Mouse (Mus musculus) embryonic stem cell, embryonic (primary cell): ENCODE results near the gene Tbc1d30.

ENCODE experiments used
- CTCF ChIA-PET, 4 experiments: fragments of 300-600 bp in 2 of 4; fragments of 350-600 bp in 2 of 4; sonication (Branson Sonifier 250); formaldehyde crosslinking; loops; one replicate each; lab custom pipeline; 2022; ENCODE audit warnings: inconsistent platforms in 2 of 4; lab: Charles Lee
- POLR2A ChIA-PET, 4 experiments: fragments of 300-600 bp in 2 of 4; fragments of 350-600 bp in 2 of 4; sonication (Branson Sonifier 250); formaldehyde crosslinking; loops; one replicate each; lab custom pipeline; 2022; ENCODE audit warnings: antibody characterized with exemption in 4 of 4, inconsistent platforms in 1 of 4; lab: Charles Lee

Tbc1d30 gene

GRCm38 (mm10) chr10:121342260-121342659 lies 8.8 kb downstream of the Tbc1d30 start:
- POLR2A ChIA-PET: interaction anchor here in 1 of 4 experiments (1.5 kb wide), 1 partner anchor 9 kb away, joined by 3 read pairs; the partner anchor contains the start of gene Tbc1d30

DNA sequence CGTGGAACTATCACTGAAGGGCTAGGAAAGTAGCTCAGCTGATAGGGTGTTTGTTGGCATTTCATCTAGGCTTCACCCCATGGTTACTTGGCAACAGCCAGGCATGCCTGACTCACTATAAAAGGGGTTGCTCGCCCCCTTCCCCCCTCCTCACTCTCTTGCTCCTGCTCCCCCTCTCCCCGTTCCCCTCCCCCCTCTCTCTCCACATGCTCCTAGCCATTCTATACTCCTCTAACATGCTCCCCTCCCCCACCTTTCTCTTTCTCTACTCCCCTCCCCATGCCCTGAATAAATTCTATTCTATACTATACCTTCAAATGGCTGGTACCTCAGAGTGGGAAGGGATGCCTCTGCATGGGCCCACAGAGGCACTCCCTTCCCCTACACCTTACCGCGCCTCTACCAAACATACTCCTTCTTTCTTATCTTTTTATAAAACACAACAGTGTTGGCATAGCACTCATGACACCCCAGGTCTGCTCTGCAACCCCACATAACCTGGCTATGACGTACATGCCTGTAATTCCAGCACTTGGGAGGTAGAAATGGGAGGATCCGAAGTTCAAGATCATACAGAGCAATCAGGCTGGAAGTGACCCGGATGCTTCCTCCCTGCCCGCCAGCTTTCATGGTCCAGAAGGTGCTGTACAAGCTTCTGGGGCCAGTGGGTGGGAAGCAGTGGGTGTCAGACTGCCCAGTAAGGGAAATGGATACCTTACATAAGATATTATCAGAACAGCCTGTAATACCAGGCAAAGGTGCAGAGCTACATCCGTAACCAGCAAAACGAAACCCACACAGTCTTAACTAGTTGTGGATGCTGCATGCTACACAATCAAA lies 10.1 kb downstream of the Tbc1d30 start:
- ChIA-PET POLR2A (interaction anchor here in 1 of 4 experiments (0.6 to 1.5 kb wide), 3 partner anchors 10 to 288 kb away, joined by 3 read pairs; partner anchors contain the start of gene Tbc1d30), CTCF (interaction anchor here in 2 of 4 experiments (0.6 kb wide), 2 partner anchors 9 to 201 kb away, joined by 3 to 11 read pairs; no protein-coding TSS in a partner anchor)

More at GRCm38 (mm10) chr10:121342260-121342659, 8.8 kb downstream of the Tbc1d30 start:
- CTCF ChIA-PET: interaction anchor here in 1 of 4 experiments (0.5 kb wide), 1 partner anchor 68 kb away, joined by 5 read pairs; no protein-coding TSS in a partner anchor

GRCm38 (mm10) chr10:121336536-121336935 lies 14.5 kb downstream of the Tbc1d30 start:
- ChIA-PET POLR2A (interaction anchor here in 3 of 4 experiments (0.6 to 1.7 kb wide), 9 partner anchors 8 to 192 kb away, joined by 3 to 7 read pairs (median 4); partner anchors contain the start of genes Tbc1d30 (in 2 of the 3) and Gns (in 1 of the 3)), CTCF (interaction anchor here in 1 of 4 experiments (0.6 to 1.3 kb wide), 2 partner anchors 14 to 29 kb away, joined by 3 read pairs; no protein-coding TSS in a partner anchor)

GRCm38 (mm10) chr10:121334576-121334975 lies 16.5 kb downstream of the Tbc1d30 start:
- ChIA-PET POLR2A (interaction anchor here in 1 of 4 experiments (0.7 kb wide), 1 partner anchor 9 kb away, joined by 3 read pairs; no protein-coding TSS in a partner anchor), CTCF (interaction anchor here in 3 of 4 experiments (0.6 to 1.0 kb wide), 4 partner anchors 16 to 139 kb away, joined by 3 to 8 read pairs (median 5); partner anchors contain the start of gene Gns (in 1 of the 3))

DNA sequence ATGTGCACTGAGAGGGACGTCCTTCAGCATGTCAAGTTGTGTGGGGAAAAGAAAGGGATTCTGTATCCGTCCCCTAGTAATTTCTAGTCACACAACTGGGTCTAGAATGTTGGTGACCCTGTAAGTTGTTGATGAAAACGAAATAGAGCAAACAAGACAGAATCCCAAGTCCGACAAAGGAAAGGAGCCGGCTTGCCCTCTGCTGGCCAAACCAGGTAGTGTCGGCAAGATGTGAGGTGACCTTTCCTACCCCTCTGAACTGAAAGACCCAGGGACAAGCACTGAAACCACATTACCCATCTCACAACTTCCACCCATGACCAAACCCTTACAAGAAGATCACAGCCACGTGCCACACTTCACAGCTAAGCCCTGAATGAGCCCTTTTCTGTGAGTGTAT lies 20.1 kb downstream of the Tbc1d30 start:
- CTCF ChIA-PET: interaction anchor here in 3 of 4 experiments (0.5 to 1.7 kb wide), 8 partner anchors 10 to 299 kb away, joined by 3 to 5 read pairs (median 3); no protein-coding TSS in a partner anchor
- POLR2A ChIA-PET: no interaction called here

GRCm38 (mm10) chr10:121329586-121329985 lies 21.5 kb downstream of the Tbc1d30 start:
- ChIA-PET CTCF (interaction anchor here in 3 of 4 experiments (0.5 to 1.7 kb wide), 6 partner anchors 18 to 1158 kb away, joined by 3 to 5 read pairs (median 3); no protein-coding TSS in a partner anchor), POLR2A (no interaction called here)

DNA sequence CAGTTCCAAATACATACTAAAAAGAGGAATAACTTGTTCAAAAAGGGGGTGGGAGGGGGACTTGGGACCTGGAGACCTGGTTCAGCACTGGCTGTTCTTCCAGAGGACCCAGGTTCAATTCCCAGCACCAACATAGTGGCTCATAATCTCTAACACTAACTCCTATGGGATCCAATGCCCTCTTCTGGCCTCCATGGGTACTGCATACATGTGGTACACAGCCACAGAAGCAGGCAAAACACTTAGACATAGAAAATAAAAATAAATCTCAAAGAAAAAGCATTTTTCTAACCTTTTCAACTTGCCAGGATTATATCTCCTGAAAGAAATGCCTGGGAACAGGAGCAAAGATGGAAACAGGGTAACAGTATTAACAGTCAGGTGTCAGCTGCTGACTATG lies 24.9 kb downstream of the Tbc1d30 start:
- CTCF ChIA-PET: interaction anchor here in 1 of 4 experiments (0.6 kb wide), 1 partner anchor 19 kb away, joined by 4 read pairs; no protein-coding TSS in a partner anchor

DNA sequence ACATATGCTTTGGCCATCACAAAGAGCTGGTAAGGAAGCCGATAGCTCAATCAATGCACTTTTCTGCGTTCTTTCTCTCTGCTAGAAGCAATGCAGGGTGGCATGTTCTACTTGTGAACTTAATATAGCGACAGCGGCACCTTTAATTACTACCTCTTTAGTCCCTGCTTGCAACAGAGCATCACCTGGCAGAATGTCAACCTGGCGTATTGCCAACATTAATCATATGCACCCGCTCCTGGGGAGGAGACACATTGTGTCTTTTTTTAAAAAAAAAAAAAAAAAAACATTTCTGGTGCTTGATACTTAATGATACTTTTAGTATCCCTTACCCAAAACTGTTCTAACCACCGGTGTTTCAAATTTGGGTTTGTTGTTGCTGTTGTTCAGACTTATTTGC lies 27.6 kb downstream of the Tbc1d30 start:
- ChIA-PET POLR2A (no interaction called here), CTCF (no interaction called here)

More for the DNA sequence above, 24.9 kb downstream of the Tbc1d30 start:
- POLR2A ChIA-PET: no interaction called here

- ChIA-PET CTCF (no interaction called here), POLR2A (no interaction called here)
These were observed 32.6 kb downstream of the Tbc1d30 start for GRCm38 (mm10) chr10:121318397-121318950.

GRCm38 (mm10) chr10:121316361-121316760 lies 34.7 kb downstream of the Tbc1d30 start:
- POLR2A ChIA-PET: no interaction called here
- CTCF ChIA-PET: interaction anchor here in 2 of 4 experiments (1.0 to 1.1 kb wide), 2 partner anchors 14 to 15 kb away, joined by 3 to 5 read pairs; no protein-coding TSS in a partner anchor

- POLR2A ChIA-PET: no interaction called here
- CTCF ChIA-PET: interaction anchor here in 2 of 4 experiments (1.0 to 1.1 kb wide), 2 partner anchors 15 to 16 kb away, joined by 3 to 5 read pairs; no protein-coding TSS in a partner anchor
These were observed 35.5 kb downstream of the Tbc1d30 start for GRCm38 (mm10) chr10:121315321-121316283.

GRCm38 (mm10) chr10:121314186-121314585 lies 36.9 kb downstream of the Tbc1d30 start:
- ChIA-PET CTCF (interaction anchor here in 1 of 4 experiments (0.6 kb wide), 1 partner anchor 180 kb away, joined by 3 read pairs; no protein-coding TSS in a partner anchor), POLR2A (no interaction called here)

DNA sequence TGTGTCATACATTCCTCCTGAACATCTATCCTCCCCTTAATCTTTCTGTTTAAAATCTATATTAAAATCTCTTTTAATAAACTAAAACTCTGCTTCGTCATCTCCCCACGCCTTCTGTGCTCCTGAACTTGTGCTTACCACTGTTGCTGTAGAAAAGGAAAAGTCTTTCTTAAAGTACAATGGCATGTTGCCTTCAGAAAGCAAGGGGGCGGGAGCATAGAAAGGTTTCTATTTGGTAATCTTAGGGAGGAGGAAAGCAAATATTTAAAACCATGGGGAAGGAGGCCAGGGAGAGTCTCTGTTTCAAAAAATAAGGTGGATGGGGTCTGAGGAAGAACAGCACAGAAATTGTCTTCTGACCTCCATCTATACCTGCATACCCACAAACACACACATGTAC lies 38.0 kb downstream of the Tbc1d30 start:
- POLR2A ChIA-PET: no interaction called here
- CTCF ChIA-PET: interaction anchor here in 1 of 4 experiments (0.6 kb wide), 1 partner anchor 351 kb away, joined by 3 read pairs; no protein-coding TSS in a partner anchor

GRCm38 (mm10) chr10:121310511-121311221 lies 40.4 kb downstream of the Tbc1d30 start:
- CTCF ChIA-PET: interaction anchor here in 2 of 4 experiments (0.6 to 0.7 kb wide), 3 partner anchors 19 to 215 kb away, joined by 3 read pairs; no protein-coding TSS in a partner anchor
- POLR2A ChIA-PET: interaction anchor here (0.5 to 1.2 kb wide), 7 partner anchors 8 to 1586 kb away, joined by 3 to 7 read pairs (median 4); partner anchors contain the start of gene Tbk1 (in 1 of the 4)

GRCm38 (mm10) chr10:121309801-121310510 lies 41.1 kb downstream of the Tbc1d30 start:
- ChIA-PET POLR2A (interaction anchor here in 2 of 4 experiments (0.5 to 0.7 kb wide), 4 partner anchors 47 to 312 kb away, joined by 3 to 7 read pairs (median 4); partner anchors contain the start of gene Tbk1 (in 1 of the 2)), CTCF (interaction anchor here in 2 of 4 experiments (0.5 to 0.7 kb wide), 2 partner anchors 20 to 91 kb away, joined by 3 read pairs; no protein-coding TSS in a partner anchor)
